Mouse (Mus musculus) midbrain, embryonic 10.5 days (tissue): Measurements from ENCODE around the gene Kidins220. TPM values are rescaled to one million over a fixed set of nuclear protein-coding genes. Genes with fewer than 3 reads are reported as not detected.

Experiments used
- DNase-seq: peaks from one replicate; pipeline ENCODE4 v3.0.0-alpha.2; 2017; ENCODE audit warnings: low spot score
- H3K27ac ChIP-seq: fragments of 300-500 bp; sonication (generic); replicated peaks from 2 replicates; pipeline ENCODE4 v1.5.1; 2016; ENCODE audit warnings: mild to moderate bottlenecking
- H3K27me3 ChIP-seq: fragments of 300-500 bp; sonication (generic); 2 replicates; pipeline ENCODE4 v1.6.1; 2016; ENCODE audit warnings: low read depth, mild to moderate bottlenecking; ENCODE audit not compliant: poor library complexity, severe bottlenecking
- H3K36me3 ChIP-seq: fragments of 300-500 bp; sonication (generic); 2 replicates; pipeline ENCODE4 v1.6.1; 2016; ENCODE audit warnings: mild to moderate bottlenecking, moderate library complexity
- H3K4me1 ChIP-seq: fragments of 300-500 bp; sonication (generic); 2 replicates; pipeline ENCODE4 v1.6.1; 2016
- H3K4me3 ChIP-seq: fragments of 300-500 bp; sonication (generic); 2 replicates; pipeline ENCODE4 v1.5.1; 2016; ENCODE audit warnings: mild to moderate bottlenecking, moderate library complexity
- H3K9me3 ChIP-seq: fragments of 300-500 bp; sonication (generic); replicated peaks from 2 replicates; pipeline ENCODE4 v1.6.1; 2016; ENCODE audit warnings: mild to moderate bottlenecking
- WGBS: fragments of 180-500 bp; shearing (Covaris S2); methylation state at CpG from one replicate; pipeline ENCODE4 v1.1.7; 2016; 5-methylcytosine and 5-hydroxymethylcytosine counted together
- polyA plus RNA-seq: library from polyadenylated mRNA; unstranded; fragments of >200 nt; fragmentation: Nextera tagmentation; extraction: Ambion mirVana; gene quantifications from 2 replicates; pipeline ENCODE4 v1.2.1, GENCODE M21; 2016

Kidins220 gene
- polyA plus RNA-seq, 1 experiment from 2014 or later = 22.9 TPM

DNA sequence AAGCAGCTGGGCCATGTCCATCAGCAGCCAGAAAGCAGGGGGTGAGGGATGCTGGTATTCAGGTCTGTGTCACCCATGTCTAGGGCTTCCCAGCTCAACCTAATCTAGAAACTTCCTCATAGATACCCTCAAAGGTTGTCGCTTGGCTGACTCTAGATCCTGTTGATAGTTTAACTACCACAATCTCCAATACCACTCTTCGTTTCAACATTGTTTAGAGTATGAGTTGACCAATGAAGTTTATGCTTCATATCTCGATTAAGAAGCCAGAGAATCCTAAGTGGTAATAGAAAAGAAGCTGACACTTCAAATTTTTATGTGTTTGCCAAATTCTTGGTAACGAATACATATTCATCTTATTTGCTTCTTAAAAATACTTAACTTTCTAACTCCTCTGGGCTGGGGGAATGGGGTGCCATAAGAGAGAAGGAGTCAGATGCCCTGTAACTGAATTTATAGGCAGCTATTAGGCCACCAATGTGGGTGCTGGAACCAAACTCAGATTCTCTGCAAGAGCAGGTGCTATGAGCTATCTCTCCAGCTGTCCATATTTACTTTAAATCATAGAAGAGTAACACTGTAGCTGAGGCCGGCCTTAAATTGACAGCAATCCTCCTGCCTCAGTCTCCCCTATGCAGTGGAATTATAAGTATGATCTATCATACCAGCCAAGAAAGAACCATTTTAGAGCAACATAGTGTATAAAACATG lies 3.1 kb upstream of the Kidins220 start:
- Histone ChIP-seq H3K27ac (no peak overlapping the region), H3K27me3 (no peaks in the 10 kb centered on the region), H3K9me3 (no peaks in the 10 kb centered on the region), H3K4me1 (peaks cover 8% of the 10 kb centered on the region), H3K36me3 (no peaks in the 10 kb centered on the region), H3K4me3 (no peak overlapping the region)
- WGBS = 89% methylated on average over 5 of the region's 5 CpGs
- DNase-seq = no peak

DNA sequence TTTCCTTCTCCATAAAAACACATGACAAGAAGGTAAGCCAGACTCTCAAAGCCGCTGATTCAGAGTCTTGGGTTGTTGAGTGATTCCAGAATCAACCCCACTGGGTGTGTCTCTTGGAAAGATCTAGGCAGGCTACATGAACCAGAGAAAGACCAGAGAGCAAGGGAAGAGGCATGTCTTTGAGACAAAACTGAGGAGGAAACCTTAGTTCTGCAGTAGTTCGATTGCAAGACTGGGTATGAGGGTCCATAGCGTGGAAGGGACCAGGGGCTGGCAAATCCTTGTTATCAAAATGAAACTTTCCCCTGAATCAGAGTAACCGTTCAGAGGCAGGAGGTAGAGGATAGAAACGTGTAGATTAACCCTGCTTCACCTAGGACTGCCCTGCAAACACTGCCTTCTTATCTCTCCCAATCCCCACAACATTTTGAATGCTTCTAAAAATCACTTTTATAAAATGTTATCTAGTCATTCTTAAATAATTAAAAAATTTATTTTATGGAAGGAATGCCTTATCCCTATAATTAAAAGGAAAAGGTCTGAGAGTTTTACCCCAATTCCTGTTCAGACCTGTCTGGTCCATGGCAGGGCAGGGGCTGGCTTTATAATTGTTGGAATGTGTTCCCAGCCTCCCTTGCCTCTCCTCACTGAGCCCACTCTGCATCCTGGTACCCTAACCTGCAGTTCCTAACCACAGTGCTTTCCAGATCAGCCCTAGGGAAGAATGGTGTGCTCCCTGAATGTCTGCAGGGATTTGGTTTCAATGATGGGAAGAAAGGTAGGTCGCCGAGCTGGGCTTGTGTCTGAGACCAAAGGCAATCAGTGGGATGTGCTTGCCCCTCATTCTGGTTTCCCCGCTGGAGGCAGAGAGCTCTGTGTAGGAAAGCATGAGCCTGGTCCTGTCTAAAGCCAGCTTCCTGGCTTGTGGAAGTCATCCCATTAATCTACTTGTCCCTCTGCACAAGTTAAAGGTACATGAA lies 2.1 kb upstream of the Kidins220 start:
- no peaks in the 10 kb centered on the region for H3K27me3 ChIP-seq
- H3K9me3 ChIP-seq = no peaks in the 10 kb centered on the region
- no peak overlapping the region for H3K4me3 ChIP-seq
- H3K27ac ChIP-seq = no peak overlapping the region
- no peak for DNase-seq
- peaks cover 8% of the 10 kb centered on the region for H3K4me1 ChIP-seq
- no peaks in the 10 kb centered on the region for H3K36me3 ChIP-seq
- 79% methylated on average over 8 of the region's 8 CpGs for WGBS

DNA sequence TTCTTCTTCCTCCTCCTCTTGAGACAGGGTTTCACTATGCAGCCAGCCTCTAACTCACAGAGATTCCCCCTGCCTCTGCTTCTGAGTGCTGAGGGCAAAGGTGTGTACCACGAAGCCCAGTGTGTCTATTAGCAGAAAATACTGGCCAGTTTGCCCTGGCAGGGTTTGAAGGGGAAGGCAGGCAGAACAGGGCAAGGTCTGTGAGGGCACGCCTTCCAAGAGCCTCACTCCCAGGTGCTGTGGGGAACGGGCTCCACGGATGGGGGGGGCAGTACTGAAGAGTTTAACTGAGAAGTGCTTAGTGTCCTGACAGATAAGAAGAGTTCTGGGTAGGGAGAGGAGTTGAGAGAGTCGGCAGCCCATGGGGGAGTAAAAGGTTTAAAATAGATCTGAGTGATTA lies 1.1 kb upstream of the Kidins220 start:
- Histone ChIP-seq H3K9me3 (no peaks in the 10 kb centered on the region), H3K27ac (no peak overlapping the region), H3K27me3 (no peaks in the 10 kb centered on the region), H3K4me1 (peaks cover 8% of the 10 kb centered on the region), H3K4me3 (no peak overlapping the region), H3K36me3 (no peaks in the 10 kb centered on the region)
- 74% methylated on average over 5 of the region's 5 CpGs for WGBS
- DNase-seq = no peak

DNA sequence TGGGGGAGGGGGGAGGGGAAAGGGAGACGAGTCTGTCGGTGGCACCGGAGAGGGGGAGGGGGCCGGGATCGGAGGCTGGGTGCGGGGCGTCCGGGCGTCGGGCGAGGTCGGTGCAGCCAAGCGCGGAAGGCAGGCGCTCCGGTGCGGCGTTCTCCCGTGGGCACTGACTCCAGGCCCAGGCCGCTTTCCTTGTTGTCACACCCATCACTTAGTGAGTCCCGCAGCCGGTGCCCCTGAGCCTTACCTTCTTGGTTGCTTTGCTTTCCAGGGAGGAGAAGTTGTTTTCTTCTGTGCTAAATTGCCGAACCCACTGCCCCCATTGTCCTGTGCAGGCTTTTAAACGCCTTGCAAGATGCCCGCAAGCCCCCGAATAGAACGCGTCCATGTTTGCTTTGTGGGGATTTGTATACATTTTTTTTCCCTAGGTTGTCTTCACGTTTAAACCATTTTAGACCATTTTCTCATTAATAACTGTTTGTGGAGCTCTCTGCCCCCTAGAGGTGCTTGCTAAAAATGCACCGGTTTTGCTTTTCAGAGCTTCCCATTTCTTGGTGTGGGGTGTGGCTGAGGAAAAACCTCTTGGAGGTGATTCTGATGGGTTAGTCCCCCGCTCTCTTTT lies 499 bp downstream of the Kidins220 start:
- WGBS = under 1% methylated on average over 31 of the region's 31 CpGs
- Histone ChIP-seq H3K4me1 (peaks cover 8% of the 10 kb centered on the region), H3K27me3 (no peaks in the 10 kb centered on the region), H3K36me3 (no peaks in the 10 kb centered on the region), H3K4me3 (peak overlapping the region; percentile 87), H3K27ac (peak overlapping the region; percentile 88), H3K9me3 (no peaks in the 10 kb centered on the region)
- peak; percentile 70 for DNase-seq

DNA sequence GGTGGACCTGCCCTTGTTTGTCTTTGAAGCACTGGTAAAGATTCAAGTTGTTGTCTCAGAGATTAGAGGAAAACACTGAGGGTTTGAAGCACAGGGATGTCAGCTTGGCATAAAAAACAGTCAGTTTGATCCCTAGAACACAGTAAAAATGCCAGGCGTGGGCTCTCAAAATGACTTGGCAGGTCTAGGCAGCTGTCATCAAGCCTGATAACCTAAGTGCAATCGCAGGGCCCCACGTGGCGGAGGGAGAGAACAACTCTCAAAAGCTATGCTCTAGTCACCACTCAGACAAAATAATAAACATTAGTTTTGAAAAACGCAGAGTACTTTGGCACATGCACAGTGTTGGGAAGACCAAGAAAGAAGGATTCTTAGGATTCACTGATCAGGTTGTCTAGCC lies 10.5 kb downstream of the Kidins220 start:
- Histone ChIP-seq H3K9me3 (no peaks in the 10 kb centered on the region), H3K4me3 (no peak overlapping the region), H3K27ac (no peak overlapping the region), H3K36me3 (peaks cover 48% of the 10 kb centered on the region), H3K27me3 (no peaks in the 10 kb centered on the region), H3K4me1 (0 out of 2 replicates have a peak, but pooled peaks cover 3% of the 10 kb centered on the region)
- WGBS = 91% methylated on average over 5 of the region's 5 CpGs
- DNase-seq = no peak

DNA sequence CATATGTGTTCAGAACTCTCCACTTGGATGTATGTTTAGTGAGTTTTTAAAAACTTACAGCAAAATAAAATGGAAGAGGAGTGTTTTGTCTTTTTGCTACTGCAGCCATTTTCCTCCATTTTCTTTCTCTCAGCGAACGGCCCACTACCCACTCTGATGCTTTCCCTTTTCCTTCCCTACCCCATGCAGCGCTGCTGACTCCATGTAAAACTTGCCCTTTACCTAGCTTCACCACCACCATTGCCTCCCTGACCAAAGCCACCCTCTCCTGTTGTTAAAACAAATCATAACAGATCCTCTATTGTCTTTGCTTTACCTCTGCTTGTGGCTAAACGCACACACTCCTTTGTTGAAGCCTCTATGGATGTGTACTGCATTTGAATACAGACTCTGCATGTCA lies 20.6 kb downstream of the Kidins220 start:
- DNase-seq = no peak
- 86% methylated on average over 4 of the region's 4 CpGs for WGBS
- H3K4me3 ChIP-seq = no peak overlapping the region
- H3K9me3 ChIP-seq = no peaks in the 10 kb centered on the region
- H3K36me3 ChIP-seq = peaks cover 91% of the 10 kb centered on the region
- H3K4me1 ChIP-seq = no peaks in the 10 kb centered on the region
- H3K27ac ChIP-seq = no peak overlapping the region
- H3K27me3 ChIP-seq = no peaks in the 10 kb centered on the region

DNA sequence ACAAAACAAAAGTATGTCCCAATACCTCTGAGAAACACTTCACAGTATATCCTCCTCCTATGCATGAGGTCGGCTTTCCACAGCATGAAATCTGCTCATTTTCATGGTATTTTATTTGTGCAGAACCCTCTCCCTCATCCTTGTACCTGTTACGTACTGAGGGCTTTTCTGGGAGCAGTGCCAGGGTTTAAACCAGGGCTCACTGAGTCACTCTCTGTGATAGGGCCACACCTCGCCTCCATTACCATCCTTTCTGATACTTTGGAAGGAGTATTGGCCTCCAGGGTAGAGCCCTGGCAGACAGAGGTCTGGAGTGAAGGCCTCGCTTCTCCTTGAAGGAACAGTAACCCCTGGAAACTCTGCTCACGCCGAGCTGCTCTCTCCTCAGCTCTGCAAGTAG lies 30.6 kb downstream of the Kidins220 start:
- Histone ChIP-seq H3K4me1 (no peaks in the 10 kb centered on the region), H3K27me3 (no peaks in the 10 kb centered on the region), H3K9me3 (no peaks in the 10 kb centered on the region), H3K36me3 (peaks cover 94% of the 10 kb centered on the region), H3K4me3 (no peak overlapping the region), H3K27ac (no peak overlapping the region)
- WGBS = 91% methylated on average over 6 of the region's 6 CpGs
- no peak for DNase-seq

DNA sequence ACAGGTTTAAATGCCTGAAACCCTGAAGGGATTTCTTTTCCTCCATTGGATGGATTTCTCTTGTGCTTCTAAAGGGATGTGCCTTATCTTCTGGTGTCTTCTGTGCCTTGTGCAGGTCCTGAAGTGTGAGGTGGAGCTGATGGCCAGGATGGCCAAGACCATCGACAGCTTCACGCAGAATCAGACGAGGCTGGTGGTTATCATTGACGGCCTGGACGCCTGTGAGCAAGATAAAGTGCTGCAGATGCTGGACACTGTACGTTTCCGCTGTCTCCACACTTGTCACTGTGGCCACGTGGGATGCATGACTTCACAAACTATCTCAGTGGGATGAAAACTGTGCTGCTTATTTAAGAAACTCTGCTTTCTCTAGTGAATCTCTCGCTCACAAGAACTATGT lies 35.2 kb downstream of the Kidins220 start:
- Histone ChIP-seq H3K27ac (no peak overlapping the region), H3K36me3 (peaks cover 89% of the 10 kb centered on the region), H3K4me3 (no peak overlapping the region), H3K27me3 (no peaks in the 10 kb centered on the region), H3K4me1 (peaks cover 3% of the 10 kb centered on the region; the same call in 1 of the 2 replicates), H3K9me3 (no peaks in the 10 kb centered on the region)
- DNase-seq = no peak
- 92% methylated on average over 9 of the region's 9 CpGs for WGBS

DNA sequence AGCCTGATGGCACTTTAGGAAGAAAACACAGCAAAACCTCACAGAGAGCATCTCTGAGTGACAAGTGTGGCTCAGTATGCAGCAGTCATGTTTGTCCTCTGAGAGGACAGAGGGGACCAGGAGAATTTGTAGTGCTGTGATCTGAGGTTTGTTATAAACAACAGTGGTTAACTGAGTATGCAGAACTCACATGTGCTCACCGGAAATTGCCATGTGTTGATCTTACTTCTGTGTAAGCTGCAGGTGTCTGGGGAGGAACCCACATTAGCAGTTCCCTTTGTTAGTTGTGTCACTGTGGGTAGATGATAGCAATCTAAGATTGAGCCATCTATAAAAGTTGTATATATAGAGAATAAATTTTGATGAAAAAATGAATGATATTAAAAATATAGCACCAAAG lies 35.7 kb downstream of the Kidins220 start:
- H3K4me1 ChIP-seq = peaks cover 3% of the 10 kb centered on the region; the same call in 1 of the 2 replicates
- H3K9me3 ChIP-seq = no peaks in the 10 kb centered on the region
- no peak overlapping the region for H3K4me3 ChIP-seq
- no peaks in the 10 kb centered on the region for H3K27me3 ChIP-seq
- DNase-seq = no peak
- 96% methylated on average over 1 of the region's 1 CpGs for WGBS
- H3K27ac ChIP-seq = no peak overlapping the region
- peaks cover 89% of the 10 kb centered on the region for H3K36me3 ChIP-seq

DNA sequence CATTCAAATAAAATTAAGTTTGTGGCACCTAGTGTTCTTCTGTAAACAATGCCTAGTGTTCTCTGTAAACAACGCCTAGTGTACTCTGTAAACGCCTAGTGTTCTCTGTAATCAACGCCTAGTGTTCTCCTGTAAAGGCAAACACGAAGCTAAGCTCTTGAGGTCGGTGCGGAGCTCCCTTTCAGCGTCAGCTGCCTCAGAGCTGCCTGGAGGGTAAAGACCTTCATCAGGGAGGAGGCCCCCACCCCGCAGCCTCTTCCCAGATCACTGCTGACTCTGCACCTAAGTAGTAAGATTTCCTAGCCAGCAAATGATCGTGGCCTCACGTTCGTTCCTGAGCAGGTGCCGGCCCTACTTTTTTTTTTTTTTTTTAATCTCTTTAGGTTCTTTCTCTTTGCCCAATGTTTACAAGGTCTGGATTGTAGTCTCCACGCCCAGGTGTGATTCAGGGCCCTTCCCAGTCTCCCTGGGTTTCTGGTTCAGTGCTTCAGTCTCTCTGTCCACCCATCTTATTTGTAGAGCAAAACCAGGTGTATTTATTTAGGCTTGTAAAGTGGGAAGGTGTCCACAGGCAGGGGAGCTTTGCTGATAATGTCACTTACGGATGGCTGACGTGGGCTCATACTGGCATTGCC lies 37.1 kb downstream of the Kidins220 start:
- H3K27me3 ChIP-seq = no peaks in the 10 kb centered on the region
- H3K27ac ChIP-seq = no peak overlapping the region
- H3K4me1 ChIP-seq = peaks cover 3% of the 10 kb centered on the region; the same call in 1 of the 2 replicates
- WGBS = 69% methylated on average over 15 of the region's 15 CpGs
- peaks cover 90% of the 10 kb centered on the region for H3K36me3 ChIP-seq
- no peak overlapping the region for H3K4me3 ChIP-seq
- no peak for DNase-seq
- H3K9me3 ChIP-seq = no peaks in the 10 kb centered on the region

DNA sequence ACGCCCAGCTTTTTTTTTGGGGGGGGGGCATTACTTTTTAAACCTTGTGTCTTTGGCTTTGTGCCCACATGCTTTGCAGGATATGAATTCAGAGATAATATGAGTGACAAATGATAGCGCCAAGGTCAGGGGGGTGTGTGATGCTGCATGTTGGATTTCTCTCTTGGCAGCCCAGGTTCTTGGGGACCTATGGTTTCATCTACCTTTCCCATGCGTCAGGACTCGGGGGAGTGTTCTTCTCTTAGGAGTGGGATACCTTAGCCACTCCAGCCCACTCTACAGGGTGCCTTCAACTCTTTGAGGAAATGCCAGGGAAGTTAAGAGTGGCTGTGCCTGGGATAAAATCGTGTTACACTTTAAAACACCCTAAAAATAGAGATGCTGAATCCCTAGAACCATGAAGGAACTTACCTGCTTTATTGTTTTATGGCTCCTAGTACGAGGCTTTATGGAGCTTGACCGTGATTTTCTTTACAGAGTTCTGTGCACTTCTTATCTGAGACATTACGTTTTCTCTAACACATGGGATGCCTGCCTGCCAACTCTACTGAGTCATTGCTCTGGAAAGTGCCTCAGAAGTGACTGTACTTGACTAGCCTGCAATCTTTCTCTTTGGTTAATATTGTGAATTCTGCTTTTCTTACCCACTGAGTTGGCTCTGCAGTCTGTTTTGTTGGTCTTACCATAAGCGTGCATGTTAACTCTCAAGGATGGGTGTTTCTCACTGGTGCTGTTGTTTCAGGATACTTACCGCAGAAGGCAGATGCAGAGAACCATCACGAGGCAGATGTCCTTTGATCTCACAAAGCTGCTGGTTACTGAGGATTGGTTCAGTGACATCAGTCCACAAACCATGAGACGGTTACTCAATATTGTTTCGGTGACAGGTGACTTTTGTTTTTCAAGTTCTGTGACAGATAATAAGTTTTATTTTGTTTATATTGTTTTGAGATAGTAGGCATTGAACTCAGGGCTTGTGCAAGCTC lies 38.1 kb downstream of the Kidins220 start:
- Histone ChIP-seq H3K27ac (no peak overlapping the region), H3K4me3 (no peak overlapping the region), H3K27me3 (no peaks in the 10 kb centered on the region), H3K36me3 (peaks cover 89% of the 10 kb centered on the region), H3K4me1 (peaks cover 3% of the 10 kb centered on the region; the same call in 1 of the 2 replicates), H3K9me3 (no peaks in the 10 kb centered on the region)
- 93% methylated on average over 13 of the region's 13 CpGs for WGBS
- DNase-seq = no peak
